Mouse (Mus musculus) adrenal gland, adult (tissue): ENCODE measurements around the gene Lrrc10.
A peak's percentile ranks its signal among the peaks of the same experiment; 100 is the strongest.
"Not testable (repeated sequence)": the region's sequence is repeated elsewhere in the genome, so short reads cannot be mapped to it uniquely, and the experiment has no call there.

ENCODE experiments used
- DNase-seq, 2 experiments: peaks; one replicate each; pipeline ENCODE4 v3.0.0; 2022 to 2023; ENCODE audit warnings: low spot score in 1 of 2; ENCODE audit not compliant: inconsistent age in 2 of 2

Lrrc10 gene

DNA sequence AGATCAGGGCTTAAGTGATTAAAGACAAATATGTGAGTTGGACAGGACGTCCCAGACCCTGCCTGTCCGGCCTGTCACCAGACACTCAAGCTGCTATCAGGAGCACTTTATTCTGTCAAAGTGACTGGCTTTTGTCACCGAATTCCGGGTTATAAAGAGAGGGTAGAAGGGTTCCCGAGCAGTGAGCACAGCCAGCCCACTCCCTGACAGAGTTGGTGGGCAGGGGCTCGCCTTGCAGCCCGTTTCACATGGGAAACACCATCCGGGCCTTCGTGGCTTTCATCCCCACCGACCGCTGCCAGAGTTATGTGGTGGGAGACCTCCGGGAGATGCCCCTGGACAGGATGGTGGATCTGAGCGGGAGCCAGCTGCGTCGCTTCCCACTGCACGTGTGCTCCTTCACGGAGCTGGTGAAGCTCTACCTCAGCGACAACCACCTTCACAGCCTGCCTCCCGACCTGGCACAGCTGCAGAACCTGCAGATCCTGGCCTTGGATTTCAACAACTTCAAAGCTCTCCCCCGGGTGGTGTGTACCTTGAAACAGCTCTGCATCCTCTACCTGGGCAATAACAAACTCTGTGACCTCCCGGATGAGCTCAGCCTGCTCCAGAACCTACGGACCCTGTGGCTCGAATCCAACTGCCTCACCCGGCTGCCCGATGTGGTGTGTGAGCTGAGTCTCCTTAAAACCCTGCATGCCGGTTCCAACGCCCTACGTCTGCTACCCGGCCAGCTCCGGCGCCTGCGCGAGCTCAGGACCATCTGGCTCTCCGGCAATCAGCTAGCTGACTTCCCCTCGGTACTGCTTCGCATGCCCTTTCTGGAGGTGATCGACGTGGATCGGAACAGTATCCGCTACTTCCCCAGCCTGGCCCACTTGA, at the start of gene Lrrc10:
Gene Lrrc10, plus strand, starts transcription at position 167 of the 882 bp plus-strand sequence.
- no peak for DNase-seq

DNA sequence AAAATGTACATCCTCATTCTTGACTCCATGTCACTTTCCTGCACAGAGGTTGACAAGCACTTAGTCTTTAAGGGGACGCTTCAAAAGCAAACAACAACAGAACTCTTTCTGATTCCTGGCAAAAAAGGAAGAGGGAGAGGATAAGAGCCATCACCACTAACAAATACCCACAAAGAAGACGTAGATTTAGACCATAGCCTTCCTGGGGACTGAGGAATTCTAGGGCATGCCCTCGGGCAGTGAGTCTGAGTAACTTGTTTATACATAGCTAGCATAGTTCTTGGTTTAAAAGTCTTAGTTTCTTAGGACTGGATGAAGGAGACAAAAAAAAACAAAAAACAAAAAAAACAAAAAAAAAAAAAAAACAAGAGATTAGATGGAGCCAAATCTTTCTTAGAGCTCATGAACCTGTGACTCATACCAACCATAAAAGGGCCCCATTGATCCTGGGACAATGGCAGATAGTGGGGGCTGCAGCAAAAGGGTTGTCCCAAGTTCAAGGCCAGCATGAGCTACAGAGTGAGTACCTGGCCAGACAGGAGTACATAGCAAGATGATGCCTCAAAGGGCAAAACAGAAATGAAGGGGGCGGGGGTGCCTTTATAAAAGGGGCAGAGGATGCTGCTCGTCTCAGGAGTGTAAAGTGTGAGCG, 49.4 kb upstream of the Lrrc10 start:
- no peak for DNase-seq

DNA sequence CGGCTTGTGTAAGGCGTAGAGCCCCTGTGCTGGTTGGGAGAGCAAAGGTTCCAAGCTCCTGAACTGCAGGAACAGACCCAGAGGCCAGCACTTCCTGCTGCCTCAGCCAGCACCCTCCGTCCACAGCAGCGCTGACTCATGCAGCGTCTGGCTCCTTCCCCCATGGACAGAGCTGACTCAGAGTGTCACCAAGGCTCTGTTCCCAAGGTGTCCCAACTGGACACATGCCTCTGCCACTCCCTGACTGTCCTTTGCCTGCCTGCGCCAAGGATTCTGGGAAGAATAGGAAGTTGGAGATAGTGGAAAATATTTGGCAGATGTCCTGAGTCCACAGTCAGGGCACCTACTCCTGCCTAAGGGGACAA, 48.9 kb upstream of the Lrrc10 start:
- peak; percentile 93 to 95 for DNase-seq

DNA sequence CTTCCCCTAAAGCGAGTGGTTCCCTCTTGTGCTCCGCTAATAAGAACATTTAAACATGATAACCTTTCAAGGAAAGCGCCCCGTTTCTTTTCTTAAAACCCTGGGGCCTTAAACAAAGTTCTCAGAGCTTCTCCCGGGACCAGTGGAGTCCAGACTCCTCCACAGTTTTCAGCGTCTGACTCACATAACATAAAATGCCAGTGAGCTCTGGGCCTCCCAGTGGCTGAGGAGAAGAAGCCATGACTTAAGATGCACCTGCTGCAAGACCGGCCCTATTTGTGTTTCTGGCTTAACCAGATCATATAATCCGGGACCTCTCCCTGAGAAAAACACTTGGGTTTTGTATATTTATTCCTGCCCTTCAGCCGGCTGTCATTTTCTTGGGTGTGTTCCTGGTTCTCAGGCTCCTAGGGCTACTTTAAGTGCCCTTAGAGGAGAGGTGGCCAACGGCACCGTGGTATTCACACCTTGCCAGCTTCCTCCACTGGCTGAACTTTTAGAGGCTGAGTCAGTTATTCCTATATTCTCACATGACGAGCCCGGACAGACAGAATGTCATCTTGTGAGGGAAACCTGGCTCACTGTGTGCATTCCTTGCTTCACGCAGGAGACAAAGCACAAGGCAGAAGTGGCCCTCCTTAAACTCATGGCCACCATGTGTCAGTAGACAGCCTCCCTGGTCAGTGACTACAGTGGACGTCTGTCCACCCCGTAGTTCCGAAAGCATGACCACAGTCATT, 46.3 kb upstream of the Lrrc10 start:
- no peak for DNase-seq

DNA sequence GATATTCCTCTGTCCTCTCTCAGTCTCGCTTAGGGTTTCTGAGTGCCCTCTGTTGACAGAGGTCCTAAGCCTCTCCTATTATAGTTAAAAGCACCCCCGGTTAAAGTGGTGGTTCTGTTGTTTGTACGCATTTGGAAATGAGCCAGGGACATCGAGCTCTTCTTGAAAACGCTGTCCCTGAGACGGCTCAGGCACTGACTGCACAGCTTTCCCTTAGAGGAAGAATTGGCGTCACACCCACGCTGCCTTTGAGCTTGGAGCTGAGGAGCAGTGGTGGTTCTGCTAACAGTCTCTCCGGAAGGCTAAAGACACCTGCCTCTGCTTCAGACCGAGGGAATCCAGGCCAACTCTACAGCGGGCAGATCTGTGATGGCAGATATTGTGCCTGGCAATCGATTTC, 44.2 kb upstream of the Lrrc10 start:
- DNase-seq, result peak; percentile 64 to 78

DNA sequence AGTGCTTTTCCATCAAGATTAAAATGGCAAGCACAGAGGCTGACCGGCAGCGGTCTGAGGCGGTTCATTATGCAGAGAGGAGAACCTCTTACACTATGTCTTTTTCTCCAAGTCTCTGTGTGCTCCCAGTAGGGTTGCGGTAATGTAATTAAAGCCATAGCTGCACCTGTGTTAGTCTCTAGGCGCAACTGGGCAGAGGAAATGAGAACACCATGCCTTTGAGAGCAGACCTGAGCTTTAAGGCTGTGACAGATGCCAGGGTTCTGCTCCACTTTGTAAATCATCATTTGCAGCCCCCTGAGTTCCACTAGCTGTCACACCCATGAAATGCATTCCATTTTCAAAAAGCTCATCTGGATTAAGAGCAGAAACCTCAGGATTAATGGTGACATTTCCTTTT, 40.4 kb upstream of the Lrrc10 start:
- DNase-seq, result no peak

DNA sequence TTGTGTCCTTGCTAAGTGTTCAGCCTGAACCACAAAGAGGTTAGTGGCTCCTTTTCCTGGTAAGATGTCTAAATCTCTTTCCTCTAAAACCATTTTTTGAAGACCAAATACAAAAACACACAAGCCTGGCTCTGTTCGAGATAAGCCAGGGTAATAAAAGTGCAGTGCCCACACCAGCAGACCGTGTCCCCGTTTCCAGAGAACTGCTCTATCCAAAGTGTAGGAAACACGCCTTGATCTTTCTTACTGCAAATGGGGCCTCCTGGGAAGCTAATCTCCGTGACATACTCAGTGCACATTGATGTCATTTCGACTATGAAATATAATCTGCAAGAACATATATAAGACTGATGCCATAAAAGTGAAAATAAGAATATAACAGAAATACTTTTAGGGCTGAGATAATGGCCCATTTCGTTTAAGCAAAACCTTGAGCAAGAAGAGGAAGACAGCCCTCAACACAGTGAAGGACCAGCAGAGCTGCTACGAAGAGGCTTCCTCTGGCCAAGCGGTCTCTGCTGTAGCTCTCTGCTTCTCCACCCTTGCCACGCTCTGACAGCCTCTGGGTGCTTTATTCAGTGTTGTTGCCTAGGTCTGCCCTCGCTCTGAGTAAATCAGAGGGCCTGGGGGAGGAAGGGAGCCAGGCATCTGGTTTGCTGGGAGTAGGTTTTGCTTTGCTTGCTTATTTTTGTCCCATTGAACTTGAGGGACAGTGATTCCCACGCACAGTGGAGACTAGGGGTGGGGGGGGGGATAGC, 39.3 kb upstream of the Lrrc10 start:
- no peak for DNase-seq

DNA sequence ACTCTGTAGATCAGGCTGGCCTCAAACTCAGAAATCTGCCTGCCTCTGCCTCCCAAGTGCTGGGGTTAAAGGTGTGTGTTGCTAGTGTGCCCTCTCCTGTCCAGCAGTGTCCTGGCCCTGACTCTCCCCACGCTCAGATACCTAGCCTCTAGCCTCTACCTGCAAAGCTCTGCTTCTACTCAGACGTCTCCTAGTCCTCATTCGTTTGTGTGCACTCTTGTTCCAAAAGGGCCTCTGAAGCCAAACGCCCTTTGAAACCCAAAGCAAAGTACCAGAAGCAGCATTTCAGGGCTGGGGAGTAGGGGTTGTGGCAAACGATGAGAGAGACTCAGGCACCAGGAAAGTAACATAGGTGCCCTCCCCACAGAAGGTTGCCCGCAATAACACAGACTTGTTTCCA, 35.5 kb upstream of the Lrrc10 start:
- no peak for DNase-seq

DNA sequence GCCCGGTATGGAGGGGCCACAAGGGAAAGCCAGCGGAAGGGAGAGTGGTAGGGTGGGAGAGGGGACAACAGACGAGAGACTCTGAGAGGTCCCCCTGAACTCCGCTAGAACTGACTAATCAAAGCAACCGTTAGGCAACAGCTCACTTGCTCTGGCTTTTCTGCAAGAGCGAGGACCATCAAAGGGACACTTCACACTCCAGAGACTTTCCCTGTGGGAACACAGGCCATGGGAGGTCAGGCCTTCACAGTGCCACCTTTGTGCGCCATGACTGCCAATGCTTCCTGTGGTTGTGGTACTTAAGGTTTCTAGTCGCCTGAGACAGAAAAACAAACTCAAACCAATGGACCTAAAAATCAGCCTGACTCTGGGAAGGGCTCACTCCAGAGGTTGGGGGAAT, 34.1 kb upstream of the Lrrc10 start:
- no peak for DNase-seq

DNA sequence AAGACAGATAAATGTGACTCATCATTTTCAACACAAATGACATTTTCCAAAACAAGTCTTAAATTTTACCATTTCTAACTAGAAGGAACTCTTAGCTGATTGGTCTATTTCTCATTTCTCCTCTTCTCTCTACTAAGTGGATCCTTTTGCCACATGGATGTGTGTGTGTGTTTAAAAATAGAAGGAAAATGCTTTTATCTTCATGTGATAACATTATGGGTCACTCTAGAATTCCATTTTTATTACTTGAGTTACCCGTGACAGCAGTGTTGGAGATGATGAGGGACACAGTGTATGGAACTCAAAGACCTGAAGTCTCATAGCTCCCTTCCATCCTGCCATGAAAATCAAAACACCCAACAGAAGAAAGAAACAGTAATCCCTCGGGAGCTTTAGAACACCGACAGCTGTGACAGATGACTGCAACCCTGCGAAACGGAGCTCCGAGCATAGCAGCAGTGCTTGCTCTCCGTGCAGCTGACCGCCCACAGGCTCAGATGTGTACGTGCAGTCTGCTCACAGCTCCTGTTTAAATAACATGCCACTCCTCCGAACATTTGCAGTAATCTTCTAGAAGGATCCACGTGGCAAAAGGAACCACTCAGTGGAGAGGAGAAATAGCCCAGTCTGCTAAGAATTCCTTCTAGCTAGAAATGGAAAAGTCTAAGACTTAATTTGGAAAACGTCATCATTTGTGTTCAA, 31.3 kb upstream of the Lrrc10 start:
- peak in 1 of 2 experiments; percentile 50 for DNase-seq

DNA sequence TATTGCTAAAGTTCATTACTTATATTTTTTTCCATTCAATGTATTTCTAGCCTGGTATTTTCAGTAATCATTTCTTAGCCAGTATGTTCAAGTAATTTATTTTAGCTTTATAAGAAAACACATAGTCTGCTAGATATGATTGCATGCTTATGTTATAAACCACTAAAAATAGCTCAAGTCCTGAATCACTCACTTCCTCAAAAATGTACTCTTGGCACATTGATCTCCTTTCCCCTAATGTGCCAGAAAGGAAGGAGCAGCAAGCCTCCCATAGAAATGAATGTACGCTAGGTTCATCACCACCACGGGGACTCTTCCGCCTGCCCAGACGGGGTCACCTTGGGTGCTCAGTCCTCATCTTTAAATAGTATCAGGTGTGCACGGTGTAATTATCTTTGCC, 30.6 kb upstream of the Lrrc10 start:
- no peak for DNase-seq

DNA sequence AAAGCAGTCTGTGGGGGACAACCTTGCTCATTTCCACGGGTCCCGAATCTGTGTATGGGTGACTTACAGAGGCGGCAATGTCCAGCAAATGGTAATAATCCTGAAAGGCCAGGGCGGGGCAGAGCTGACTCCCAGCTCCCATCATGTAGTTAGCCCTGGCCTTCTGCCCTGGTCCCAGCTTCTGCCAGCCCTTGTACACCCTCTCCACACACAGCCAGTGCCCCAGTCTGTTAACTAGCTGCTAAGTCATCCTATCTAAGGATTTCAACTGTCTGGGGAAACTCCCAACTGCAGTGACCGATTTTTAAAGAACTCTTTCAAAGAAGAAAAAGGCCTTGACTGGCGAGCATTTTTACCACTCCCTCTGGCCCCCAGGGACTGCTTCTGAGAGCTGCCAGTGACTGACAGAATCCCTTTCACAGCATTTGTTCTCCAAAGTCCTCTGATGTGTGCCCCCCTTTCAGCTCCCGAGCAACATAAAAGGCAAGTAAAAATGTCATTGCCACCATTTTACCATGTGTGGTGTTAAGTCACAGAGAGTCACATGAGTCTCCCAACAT, 26.8 kb upstream of the Lrrc10 start:
- DNase-seq, result no peak

DNA sequence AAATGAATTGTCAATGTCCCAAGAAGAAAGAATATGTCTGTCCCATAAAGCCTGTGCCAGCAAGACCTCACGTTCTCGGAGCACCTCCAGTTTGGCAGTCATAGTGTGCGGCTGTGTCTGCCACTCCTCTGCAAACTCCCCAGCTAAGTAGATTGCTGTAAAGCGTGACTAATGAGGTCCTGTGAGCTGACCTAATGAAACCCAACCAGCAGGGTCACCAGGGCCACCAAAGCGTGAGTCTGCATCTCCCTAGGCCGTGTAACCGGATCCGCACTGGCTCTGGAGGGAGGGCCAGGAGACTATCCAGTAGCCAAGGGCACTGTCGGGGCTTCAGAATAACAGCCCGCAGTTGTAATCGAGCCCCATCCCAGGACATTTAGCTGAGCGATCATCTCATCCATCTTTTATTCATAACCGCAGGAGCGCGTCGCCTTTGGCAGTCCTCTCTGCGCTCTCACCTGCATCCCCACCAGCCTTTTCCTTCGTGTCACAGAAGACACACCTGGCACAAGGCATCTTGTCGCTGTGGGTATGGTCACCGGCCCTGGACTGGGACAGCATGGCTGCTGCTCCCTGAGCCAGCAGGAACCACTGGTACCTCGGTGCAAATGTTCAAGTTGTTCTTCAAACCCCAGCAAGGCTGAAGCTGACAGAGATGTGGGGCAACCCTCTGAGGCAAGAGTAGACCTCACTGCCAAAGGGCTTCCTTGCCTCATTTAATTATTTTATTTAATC, 24.0 kb upstream of the Lrrc10 start:
- DNase-seq, result no peak

DNA sequence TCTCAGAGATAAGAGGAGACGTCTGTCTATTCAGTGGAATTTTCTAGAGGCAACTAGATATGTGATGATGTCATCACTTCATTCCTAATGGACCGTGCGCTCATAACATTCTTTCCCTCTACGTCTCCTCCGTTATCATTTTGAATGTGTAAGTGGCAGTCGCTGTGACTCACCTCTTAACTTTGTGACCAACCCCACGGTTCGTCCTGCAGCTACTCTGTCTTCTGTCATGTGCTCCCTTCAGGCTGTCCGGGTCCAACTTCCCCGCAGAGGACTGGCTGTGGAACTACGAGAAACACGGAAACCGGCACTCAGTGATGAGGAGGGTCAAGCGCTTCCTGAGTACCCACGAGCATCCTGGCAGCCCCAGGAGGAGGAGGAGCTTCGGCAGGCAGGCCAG, 21.4 kb upstream of the Lrrc10 start:
- DNase-seq, result peak in 1 of 2 experiments; percentile 21

DNA sequence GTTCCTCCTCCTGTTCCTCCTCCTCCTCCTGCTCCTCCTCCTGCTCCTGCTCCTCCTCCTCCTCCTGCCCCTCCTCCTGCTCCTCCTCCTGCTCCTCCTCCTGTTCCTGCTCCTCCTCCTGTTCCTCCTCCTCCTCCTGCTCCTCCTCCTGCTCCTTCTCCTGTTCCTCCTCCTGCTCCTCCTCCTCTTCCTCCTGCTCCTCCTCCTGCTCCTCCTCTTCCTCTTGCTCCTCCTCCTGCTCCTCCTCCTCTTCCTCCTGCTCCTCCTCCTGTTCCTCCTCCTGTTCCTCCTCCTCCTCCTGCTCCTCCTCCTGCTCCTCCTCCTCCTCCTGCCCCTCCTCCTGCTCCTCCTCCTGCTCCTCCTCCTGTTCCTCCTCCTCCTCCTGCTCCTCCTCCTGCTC, 19.4 kb upstream of the Lrrc10 start:
- not testable (repeated sequence) for DNase-seq

DNA sequence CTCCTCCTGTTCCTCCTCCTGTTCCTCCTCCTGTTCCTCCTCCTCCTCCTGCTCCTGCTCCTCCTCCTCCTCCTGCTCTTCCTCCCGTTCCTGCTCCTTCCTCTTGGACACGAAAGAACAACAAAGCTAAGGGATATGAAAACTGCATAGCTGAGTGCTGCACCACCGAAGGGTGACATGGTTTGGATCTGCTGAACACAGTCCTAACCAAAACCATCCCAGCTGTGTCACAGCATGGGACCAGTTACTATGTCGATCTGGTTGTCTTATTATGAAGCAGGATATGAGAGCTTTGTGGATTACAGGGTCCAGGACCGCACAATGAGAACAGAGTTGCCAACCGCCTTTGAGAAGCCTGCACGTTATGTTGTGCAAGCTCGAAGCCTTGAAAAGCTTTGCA, 19.0 kb upstream of the Lrrc10 start:
- no peak for DNase-seq

DNA sequence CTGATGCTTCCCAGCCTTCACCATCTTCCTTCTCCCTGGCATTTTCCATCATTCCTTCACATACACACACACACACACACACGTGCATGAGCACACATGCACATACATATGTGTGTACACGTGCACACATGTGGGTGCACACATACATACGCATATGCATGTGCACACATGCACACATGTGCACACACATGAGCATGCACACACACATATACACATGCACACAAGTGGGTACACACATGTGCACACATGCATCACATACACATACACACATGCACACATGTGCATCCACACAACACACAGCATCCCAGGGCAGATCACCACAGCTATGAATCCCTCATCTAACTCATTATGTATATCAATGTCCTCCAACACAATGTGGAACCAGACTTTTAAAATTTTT, 14.0 kb upstream of the Lrrc10 start:
- no peak for DNase-seq

DNA sequence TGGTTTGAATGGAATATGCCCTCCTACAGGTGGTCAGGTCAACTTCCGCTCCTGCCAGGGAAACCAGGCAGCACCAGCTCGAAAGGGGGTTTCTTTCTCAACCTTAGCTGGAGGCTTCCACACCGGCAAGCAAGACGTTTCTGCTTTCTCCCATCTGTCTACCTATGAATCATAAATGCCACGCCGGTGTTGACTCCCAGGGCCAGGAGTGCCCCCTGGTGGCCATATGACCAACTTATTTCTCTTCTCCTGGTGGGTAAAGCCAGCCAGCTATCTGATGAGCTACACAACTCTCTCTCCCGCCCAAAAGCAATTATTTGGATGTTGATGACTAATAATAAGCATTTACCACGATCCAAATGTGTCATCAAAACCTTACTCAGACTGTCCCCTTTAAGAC, 11.4 kb upstream of the Lrrc10 start:
- peak; percentile 83 to 94 for DNase-seq

DNA sequence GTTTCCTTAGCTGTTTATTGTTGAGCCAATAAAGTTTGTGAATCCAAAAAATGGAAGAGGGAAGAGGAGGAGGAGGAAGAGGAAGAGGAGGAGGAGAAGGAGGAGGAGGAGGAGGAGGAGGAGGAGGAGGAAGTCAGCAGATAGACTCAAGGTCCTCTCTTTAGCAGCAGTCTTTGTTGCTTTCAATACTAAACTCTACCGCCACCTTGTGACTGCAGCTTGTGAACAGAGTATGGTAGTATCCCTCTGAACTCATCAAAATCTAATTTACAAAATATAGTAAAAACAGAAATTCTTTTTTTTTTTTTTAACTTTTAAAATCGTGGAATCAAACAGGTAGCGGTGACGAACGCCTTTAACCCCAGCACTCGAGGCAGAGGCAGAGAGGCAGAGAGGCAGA, 4.8 kb upstream of the Lrrc10 start:
- no peak for DNase-seq

DNA sequence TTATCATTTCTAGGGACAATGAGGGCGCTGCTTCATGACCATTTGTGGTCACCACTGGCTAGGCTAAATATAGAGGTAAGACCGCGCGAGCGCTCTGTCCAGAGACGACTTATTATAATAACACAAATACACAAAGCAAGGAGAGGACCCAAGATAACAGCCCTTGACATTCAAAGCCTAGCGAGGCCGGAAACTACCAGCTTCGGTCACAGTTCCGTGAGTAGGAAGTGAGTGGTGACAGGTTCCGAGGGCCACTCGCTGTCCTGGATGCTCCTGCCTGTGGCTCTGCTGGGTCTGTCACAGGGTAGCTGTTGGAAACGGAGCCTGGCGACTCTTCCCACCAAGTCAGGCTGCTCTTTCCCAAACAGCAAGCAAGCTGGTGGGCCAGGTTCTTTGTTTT, 2.8 kb upstream of the Lrrc10 start:
- DNase-seq, result peak in 1 of 2 experiments; percentile 50
